Mouse (Mus musculus) urinary bladder, adult 2 months (tissue): ENCODE results near the gene Abhd5. TPM values are rescaled to one million over a fixed set of nuclear protein-coding genes. Genes with fewer than 3 reads are reported as not detected.

Experiments
- DNase-seq: peaks from one replicate; pipeline ENCODE4 v3.0.0; 2022; ENCODE audit warnings: low spot score
- polyA plus RNA-seq: library from polyadenylated mRNA; depleted of rRNA; stranded (reverse); fragments of >200 nt; gene quantifications from 2 replicates; pipeline ENCODE4 v1.2.3, GENCODE M21; 2012; rRNA removed

The Abhd5 gene
- polyA plus RNA-seq, 1 experiment, result 38.4 TPM

DNA sequence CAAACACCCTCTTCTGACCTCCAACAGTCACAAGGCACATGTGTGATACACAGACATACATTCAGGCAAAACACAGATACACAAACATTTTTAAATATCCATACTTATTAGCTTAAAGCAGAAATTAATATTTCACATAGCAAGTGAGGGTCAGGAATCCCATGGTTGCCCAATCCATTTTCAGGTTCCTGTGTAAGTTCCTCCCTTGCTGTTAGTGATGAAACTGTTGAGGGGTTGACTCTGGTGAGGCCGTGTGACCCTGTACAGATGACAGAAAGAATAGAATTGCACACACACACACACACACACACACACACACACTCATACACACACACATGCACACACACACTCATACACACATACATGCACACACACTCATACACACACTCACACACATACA is 63.2 kb downstream of the Abhd5 start:
- DNase-seq, result no peak

DNA sequence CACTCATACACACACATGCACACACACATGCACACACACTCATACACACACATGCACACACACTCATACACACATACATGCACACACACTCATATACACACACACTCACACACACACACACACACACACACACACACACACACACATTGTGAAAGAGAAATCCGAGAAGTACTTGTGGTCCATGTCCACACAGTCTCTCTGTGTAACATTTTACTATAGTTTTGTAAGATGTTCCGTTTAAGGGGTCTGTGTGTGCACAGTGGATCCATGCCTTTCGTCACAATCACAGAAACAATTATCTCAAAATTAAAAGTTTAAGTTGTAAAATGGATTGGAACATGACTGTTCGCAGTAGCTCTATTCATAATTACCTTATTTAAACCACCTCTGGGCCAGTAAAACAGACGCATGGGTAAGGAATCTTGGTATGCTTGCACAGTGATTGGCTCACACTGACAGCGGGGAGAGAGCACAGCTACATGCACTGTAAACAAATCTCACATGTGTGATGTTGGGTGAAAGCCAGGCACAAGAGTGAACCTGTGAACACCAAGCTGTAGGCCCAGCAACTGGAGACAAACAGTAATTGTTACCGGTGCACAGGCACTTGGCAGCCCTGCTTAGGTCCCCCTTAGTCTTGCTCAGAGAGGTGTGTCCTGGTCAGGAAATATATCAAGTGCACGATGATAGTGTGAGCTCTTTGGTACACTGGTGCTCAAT is 63.8 kb downstream of the Abhd5 start:
- DNase-seq, result no peak

DNA sequence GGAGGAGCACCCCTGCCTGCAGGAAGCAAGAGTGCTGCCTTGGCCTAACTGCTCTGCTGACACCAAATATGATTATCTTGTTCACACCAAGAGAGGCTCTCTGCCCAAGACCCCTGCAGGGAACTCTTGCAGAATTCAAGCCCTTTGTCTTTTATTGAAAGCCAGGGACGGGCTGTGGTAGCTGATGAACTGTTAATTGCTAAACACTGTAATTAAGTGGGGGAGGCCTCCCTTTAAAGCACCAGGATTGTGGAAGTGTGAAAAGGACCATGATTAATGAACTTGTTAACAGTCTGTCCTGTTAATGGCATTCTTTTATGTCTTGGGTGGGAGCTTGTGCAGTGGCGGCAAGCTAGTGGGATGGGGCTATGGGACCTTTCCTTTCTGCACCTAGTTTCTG is 65.2 kb downstream of the Abhd5 start:
- DNase-seq, result no peak

DNA sequence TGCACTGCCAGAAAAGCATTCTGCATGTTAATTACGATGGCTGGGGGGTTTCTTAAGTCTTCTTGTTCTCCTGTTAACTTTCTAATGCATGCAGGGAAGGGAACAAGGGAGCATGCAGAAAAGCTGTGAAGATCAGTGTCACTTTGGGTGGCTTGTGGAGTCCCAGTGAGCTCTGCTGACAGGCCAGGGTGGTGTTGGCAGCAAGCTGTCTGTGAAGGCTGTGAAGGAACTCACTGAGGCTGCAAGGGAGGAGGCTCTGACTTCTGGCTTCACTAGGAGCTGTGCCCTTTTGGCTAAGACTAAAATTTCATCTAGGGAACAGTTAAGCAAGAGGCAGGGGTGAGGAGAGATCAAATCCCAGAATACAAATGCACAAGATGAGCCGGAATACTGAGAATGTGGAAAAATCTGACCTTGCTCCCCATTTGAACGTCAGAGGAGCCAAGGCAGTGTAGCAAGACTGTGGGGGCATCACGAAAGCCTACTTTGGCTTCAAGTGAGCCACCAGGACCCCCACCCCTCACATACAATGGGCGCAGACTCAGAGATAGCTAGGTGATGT is 68.9 kb downstream of the Abhd5 start:
- DNase-seq, result no peak

DNA sequence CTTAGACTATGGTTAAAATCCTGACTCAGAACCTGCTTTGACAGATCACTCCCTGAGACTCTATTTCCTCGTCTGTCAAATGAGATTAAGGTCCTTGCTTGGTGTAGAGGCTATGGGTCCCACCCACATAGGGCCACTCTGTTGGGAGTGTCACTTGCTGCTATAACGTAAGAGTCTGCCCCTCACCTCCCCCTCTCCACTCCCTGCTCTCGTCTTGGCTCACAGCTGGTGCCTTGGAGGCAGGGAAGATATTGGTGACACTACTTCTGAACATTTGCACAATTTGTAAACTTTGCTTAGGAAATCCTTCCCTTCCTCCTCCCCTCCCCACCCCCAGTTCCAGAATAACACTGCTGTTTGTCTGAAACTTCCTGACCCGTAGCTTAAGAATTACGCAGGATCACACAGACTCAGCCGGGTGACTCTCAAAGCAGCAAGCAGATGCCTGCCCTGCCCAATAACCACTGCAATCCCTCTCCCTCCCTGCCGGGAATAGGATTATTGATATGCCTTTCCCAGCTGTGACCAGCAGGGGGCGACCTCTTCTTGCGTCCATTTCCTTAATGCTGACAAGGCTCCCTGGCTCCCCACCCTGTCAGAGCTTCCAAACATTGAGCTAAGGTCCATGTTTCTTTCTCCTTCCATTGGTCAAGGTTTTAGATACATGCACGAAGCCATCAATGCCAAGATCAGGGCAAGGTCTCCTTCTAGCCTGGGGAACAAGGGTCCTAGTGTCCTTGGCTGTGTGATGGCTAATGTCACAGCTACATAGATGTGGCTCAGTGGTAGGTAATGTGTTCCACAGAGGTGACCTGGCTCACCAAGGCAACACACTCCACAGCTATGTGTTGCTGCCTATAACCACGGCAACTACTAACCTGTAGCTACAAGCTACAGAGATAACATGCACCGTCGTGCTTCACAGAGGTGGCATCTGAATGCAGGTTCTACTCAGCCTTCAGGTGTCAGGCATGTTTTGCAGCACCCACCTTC is 69.7 kb downstream of the Abhd5 start:
- peak; percentile 48 for DNase-seq

DNA sequence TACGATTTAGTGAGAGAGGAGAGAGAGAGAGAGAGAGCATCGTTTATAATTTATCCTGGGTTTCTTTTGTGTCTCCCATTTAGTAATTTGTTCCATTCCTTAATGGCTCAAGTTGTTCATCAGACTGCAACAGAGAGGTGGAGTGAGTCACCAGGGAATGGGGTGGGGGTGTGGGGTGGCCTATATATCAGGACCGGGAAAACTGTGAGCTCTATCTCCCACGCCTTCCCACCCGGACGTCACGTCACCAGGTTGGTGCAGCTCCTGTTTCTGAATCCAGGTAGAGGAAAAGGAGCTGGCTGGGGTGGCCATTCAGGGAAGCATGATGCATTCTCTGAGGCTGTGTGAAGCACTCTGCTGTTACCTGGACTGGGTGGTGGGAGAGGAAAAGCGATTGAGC is 70.5 kb downstream of the Abhd5 start:
- no peak for DNase-seq

DNA sequence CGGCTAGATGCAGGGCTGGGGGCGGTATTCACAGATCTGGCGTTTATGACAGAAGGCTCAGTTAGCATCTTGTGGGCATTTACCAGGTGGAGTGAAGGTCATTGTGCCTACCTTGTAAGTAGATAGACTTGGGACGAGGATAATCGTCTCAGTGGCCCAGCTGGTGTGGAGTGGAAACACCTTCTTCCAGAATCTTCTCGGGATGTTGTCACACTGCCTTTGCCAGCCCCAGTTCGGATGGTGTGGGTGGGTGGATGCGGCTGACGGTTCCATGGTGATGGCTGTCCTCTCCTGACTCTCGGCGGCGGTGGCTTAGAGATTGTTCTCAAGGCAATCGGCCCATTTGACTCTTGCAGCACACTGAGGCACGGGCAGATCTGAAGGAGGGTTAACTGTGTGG is 71.3 kb downstream of the Abhd5 start:
- no peak for DNase-seq

DNA sequence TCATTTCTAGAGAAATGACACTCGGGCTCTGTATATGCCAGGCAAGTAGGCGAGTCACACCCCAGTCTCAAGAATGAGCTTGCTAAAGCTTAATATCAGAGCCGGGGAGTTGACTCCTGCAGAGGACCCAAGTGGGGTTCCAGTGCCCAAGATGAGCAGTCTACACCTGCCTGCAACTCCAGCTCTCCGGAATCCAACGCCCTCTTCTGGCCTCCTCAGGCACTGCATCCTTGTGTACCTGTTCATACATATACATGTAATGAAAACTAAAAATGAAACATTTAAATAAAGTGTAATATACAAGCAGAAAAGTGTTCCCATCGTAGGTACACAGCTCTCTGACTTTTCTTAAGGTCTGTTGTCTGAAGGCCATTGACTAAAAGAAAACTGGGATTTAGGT is 71.7 kb downstream of the Abhd5 start:
- DNase-seq, result no peak

DNA sequence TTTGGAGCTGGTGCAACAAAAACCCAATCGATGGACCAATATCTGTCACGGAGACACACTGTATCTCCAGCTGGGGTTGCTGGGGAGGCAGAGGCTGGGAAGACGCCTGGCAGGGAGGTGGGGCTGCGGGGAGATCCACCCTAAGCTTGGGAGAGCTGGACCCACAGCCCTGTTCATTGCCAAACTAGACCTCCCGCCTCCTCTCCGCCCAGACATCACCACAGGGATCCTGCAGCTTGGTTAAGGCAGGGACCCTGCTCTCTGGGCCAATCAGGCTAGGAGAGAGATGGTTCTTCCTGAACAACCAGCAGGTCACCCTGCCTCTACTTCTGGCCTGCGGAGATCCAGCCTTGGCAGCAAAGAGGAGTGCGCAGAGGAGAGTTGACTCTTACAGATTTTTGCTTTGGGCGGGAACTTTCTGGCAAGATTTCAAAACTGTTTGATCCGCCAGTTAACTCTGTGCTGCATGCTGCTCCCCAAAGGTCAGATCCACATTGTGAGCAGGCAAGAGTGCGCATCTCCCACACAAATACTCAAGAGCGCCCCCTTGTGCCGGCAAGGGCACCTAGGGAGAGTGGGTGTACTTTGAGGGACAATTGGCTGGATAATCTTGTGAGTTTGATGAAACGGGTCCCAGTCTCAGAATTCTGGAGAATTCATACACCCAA is 73.7 kb downstream of the Abhd5 start:
- peak; percentile 53 for DNase-seq

DNA sequence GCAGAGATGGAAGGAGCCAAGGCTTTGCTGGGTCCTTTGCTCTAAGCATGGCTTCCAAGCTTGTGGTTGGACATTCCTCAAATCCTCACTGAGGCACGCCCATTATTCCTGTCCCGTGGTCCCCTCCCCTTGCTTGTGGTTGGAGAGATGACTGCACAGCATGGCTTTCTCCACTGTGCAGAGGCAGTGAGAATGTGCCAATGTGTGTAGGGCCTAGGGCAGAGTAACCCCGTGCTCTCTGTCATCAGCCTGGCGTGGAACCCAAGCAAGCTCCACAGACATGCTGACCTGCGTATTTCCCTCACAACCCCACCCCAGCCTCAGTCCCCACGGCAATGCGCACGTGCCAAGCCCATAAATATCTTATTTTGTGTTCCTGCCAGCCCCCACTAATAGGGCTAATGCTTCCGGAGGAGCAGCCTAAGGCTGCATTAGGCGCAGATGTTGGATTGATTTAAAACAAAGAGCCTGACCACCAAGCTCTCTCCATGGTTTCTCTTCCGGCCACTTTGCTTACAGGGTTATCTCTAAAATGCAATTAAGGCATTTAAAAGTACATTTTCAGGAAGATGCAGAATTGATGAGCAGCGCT is 77.7 kb downstream of the Abhd5 start:
- no peak for DNase-seq

DNA sequence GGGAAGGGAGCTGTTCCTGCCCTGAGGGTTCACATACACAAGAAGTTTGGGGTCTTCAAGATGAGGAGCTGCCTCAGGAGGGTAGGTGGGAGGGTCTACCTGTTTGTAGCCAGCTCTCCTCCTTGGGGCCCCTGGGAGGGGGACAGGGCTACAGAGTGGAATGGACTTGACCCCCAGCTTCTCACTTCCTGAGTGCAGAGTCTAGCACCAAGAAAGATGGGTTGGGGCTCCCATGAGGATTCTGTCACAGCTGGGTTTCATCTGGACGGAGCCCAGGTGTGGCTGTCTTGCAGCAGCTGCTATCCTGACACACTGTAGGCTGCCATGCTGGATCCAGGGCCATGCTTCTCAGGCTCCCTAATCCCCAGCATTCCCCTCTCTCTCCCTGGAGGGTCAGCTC is 78.3 kb downstream of the Abhd5 start:
- DNase-seq, result no peak

Other genes starting within 250 kb of the Abhd5 start
- gene Snrk, start 234.3 kb upstream of the Abhd5 start, polyA plus RNA-seq, result 60.3 and 72.1 TPM in 2 replicates
- 73.2 and 79.4 TPM in 2 replicates for gene Ano10, start 57.2 kb upstream of the Abhd5 start, polyA plus RNA-seq